Mouse (Mus musculus) cerebral cortex, adult 2 months (tissue): ENCODE results near the gene Anks1.

ENCODE experiments used
- WGBS: fragments of 180-500 bp; shearing (Covaris S2); methylation state at CpG from one replicate; pipeline ENCODE4 v1.1.7; 2018; 5-methylcytosine and 5-hydroxymethylcytosine counted together

Anks1 gene

GRCm38 (mm10) chr17:28021911-28022310 lies 112.8 kb downstream of the Anks1 start:
- WGBS: 62% methylated on average over 10 of the region's 10 CpGs

- 63% methylated on average over 22 of the region's 22 CpGs for WGBS
These were observed 113.9 kb downstream of the Anks1 start for GRCm38 (mm10) chr17:28022854-28023655.

- WGBS: 32% methylated on average over 5 of the region's 5 CpGs
These were observed 116.4 kb downstream of the Anks1 start for GRCm38 (mm10) chr17:28025541-28025961.

DNA sequence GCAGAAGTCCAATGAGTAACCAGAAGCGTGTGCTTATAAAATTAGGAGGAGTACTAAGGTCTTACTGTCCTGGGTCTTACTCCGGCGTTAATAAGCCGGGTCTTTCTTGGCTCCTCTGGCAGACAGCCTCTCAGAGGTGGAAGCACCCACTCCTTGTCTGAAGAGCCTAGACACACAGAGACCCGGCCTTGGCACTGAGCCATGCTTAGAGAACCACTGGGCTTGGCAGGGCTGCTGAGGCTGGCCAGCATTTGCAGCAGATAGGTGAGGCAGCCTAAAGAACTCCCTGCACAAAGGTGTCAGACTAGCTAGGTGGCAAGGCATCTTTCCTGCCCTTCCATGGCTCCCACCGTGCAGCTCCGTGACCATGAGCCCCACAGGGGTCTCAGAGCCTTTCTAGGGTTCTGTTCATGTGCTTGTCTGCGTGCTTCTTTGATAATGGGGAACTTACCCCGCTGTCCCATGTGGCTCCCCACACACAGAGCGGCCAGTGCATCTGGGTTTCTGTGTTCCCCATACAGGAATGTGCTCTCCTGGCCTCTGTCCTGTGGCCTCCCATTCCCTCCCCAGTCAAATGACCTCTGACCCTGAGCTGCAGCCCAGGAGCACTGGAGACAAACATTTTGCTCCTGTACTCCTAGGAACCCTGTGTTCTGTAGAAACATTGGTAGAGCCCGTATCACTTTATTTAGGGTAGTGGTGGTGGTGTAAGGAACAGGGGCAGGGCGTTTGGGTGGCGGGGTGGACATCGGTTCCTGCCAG lies 117.2 kb downstream of the Anks1 start:
- WGBS: 61% methylated on average over 14 of the region's 14 CpGs

DNA sequence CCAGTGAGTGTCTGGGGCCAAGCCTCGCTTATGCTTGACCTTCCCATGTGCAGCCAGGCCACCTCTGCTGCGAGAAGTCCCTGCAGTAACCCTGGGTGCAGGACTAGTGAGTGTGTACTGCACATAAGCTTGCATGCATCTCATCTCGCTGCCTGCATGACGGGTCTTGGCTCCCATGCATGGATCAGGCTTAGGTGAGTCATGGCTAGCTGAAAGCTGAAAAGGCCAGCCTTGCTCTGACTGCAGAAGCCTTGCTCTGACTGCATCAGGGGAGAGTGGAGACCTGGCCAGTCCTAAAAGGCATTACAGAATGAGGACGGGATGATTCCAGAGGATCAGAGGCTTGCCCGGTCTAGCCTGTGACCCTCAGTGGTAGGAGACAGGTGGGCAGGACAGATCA lies 118.1 kb downstream of the Anks1 start:
- WGBS: 95% methylated on average over 6 of the region's 6 CpGs

GRCm38 (mm10) chr17:28028236-28028635 lies 119.1 kb downstream of the Anks1 start:
- whole genome bisulfite sequencing: 76% methylated on average over 10 of the region's 10 CpGs

- 91% methylated on average over 2 of the region's 2 CpGs for WGBS
These were observed 120.2 kb downstream of the Anks1 start for GRCm38 (mm10) chr17:28029308-28029707.

GRCm38 (mm10) chr17:28030446-28030845 lies 121.3 kb downstream of the Anks1 start:
- WGBS: 40% methylated on average over 10 of the region's 10 CpGs

- 70% methylated on average over 9 of the region's 9 CpGs for WGBS
These were observed 122.3 kb downstream of the Anks1 start for GRCm38 (mm10) chr17:28031281-28031941.

- WGBS: 72% methylated on average over 10 of the region's 10 CpGs
These were observed 123.1 kb downstream of the Anks1 start for GRCm38 (mm10) chr17:28032219-28032618.

GRCm38 (mm10) chr17:28033046-28033580 lies 124.0 kb downstream of the Anks1 start:
- 40% methylated on average over 3 of the region's 3 CpGs for WGBS

DNA sequence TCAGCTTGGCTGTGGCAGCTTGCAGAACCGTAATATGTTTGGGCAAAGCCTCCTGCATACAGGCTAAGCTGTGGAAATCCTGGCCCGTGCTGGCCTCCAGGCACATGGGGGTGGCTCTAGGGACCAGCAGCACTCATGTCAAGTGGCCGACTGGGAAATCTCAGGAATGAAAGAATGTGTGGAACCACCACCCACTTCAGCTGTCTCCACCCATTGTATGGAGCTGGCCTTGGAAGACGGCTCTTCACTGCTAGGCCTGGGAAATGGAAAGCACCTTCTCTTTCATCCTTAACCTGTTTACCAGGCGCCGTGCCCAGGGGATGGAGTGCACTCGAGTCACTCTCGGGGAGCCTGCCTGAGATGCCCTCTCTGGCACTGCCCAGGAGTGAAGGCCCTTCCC lies 125.9 kb downstream of the Anks1 start:
- 71% methylated on average over 8 of the region's 8 CpGs for WGBS

GRCm38 (mm10) chr17:28036813-28037756 lies 128.0 kb downstream of the Anks1 start:
- 70% methylated on average over 14 of the region's 14 CpGs for WGBS

- 48% methylated on average over 16 of the region's 16 CpGs for WGBS
These were observed 131.5 kb downstream of the Anks1 start for GRCm38 (mm10) chr17:28040620-28041019.

DNA sequence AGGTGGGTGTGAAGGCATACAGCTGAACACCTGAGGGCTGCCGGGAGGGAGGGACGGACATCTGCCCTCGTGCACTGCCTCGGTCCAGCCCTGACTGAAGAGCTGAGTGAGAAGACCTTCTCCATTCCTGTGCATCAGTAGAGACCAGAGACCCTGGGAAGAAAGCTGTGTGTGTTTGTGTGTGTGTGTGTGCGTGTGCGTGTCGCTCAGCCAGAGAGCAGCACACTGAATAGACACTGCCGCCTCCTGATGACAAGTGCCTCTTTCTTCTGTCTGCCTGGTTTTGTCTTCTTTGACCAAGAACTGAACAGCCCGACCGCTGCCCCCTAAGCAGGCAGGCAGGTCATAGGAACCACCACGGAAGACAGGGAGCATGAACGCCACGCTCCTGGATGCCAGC lies 132.2 kb downstream of the Anks1 start:
- 66% methylated on average over 13 of the region's 13 CpGs for WGBS

GRCm38 (mm10) chr17:28042299-28042771 lies 133.2 kb downstream of the Anks1 start:
- 15% methylated on average over 23 of the region's 23 CpGs for WGBS

- 67% methylated on average over 5 of the region's 5 CpGs for WGBS
These were observed 137.9 kb downstream of the Anks1 start for GRCm38 (mm10) chr17:28047017-28047416.

GRCm38 (mm10) chr17:28047520-28047919 lies 138.4 kb downstream of the Anks1 start:
- WGBS: 57% methylated on average over 5 of the region's 5 CpGs

- whole genome bisulfite sequencing: 52% methylated on average over 4 of the region's 4 CpGs
These were observed 139.3 kb downstream of the Anks1 start for GRCm38 (mm10) chr17:28048425-28048824.

DNA sequence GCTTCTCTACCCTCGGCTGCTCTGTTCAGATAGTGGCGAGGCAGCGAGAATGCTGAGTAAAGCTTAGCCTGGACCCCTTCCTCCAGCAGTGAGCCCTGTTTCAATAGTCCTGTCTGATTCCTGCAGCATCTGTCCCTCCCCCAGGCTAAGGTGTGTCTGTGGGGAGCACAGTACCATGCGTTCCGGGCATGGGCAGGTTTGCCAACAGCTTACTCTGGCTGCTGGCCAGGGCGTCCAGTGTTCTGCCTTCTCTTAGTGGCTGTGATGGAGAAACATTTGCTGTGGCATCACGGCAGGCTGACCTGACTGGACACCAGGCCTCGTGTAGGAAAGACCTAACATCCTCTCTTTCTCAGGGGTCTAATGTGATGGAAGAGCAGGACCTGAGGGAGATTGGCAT lies 141.1 kb downstream of the Anks1 start:
- WGBS: 89% methylated on average over 8 of the region's 8 CpGs
